Mouse (Mus musculus) left cerebral cortex, adult 2 months (tissue): ENCODE results near the gene Cftr. TPM values are rescaled to one million over a fixed set of nuclear protein-coding genes. Genes with fewer than 3 reads are reported as not detected.

ENCODE experiments used
- DNase-seq, 2 experiments: peaks; one replicate each; pipeline ENCODE4 v3.0.0; 2021 to 2022; ENCODE audit warnings: low spot score in 2 of 2, mixed read lengths in 1 of 2; ENCODE audit errors: extremely low spot score in 1 of 2
- H3K27ac ChIP-seq: fragments of 200-600 bp; 2 replicates; pipeline ENCODE4 v1.8.1; 2022
- H3K4me3 ChIP-seq: fragments of 200-600 bp; 2 replicates; pipeline ENCODE4 v1.8.1; 2022
- CTCF ChIP-seq: fragments of 200-600 bp; IDR thresholded peaks from 2 replicates; pipeline ENCODE4 v1.8.1; 2022; ENCODE audit warnings: antibody characterized with exemption, mild to moderate bottlenecking, moderate library complexity
- intact Hi-C: fragments of 180-260 bp; cut with DNase I; formaldehyde crosslinking; loops from one replicate; pipeline ENCODE4 v1.15.1; 2025
- total RNA-seq, 2 experiments: library from RNA; stranded (reverse); gene quantifications; 2 replicates each; pipeline ENCODE4 v1.2.3; 2021

Gene Cftr
- total RNA-seq, 2 experiments from 2014 or later = 0.41 to 0.61 TPM

DNA sequence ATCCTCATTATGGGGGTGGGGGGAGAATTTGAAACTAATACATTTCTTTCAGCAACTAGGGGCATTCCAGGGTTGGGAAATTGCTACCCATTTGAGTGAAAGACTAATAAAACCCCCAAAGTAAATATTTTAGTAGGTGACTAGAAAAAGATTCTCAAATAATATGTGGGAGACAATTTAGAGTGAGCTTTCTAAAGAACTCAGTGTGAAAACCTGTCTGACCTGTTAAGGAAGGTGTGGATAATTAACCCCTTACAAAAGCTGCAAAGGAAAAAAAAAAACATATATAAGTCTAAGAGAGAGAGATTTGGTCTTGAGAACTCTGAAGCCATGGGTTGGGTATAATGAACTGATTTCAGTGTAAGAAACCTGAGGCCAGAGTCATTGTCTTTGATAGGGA is 167.8 kb downstream of the Cftr start:
- Histone ChIP-seq H3K27ac (no peak overlapping the region), H3K4me3 (no peak overlapping the region)
- DNase-seq = no peak
- TF ChIP-seq CTCF = no peak
- intact Hi-C loops = no loop called here

DNA sequence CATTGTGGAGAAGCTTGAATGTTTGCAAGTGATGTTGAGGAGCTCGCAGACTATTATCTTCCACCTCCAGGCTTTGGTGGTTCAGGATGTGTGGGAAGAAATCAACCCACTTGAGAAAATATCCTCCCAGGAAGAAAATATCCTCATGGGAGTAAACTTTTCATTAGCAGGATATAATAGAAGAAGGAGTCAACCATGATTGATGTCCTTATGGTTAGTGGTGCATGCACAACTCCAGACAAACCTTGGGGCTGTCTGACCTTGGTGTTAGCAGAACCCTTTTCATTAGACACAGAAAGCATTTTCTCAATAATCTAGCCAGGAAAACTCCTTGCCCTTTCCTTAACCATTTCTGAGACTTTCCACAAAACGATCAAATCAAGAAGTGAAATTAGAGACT is 173.8 kb downstream of the Cftr start:
- Histone ChIP-seq H3K4me3 (no peak overlapping the region), H3K27ac (no peak overlapping the region)
- no peak for DNase-seq
- no peak for TF ChIP-seq CTCF
- intact Hi-C loops = no loop called here

DNA sequence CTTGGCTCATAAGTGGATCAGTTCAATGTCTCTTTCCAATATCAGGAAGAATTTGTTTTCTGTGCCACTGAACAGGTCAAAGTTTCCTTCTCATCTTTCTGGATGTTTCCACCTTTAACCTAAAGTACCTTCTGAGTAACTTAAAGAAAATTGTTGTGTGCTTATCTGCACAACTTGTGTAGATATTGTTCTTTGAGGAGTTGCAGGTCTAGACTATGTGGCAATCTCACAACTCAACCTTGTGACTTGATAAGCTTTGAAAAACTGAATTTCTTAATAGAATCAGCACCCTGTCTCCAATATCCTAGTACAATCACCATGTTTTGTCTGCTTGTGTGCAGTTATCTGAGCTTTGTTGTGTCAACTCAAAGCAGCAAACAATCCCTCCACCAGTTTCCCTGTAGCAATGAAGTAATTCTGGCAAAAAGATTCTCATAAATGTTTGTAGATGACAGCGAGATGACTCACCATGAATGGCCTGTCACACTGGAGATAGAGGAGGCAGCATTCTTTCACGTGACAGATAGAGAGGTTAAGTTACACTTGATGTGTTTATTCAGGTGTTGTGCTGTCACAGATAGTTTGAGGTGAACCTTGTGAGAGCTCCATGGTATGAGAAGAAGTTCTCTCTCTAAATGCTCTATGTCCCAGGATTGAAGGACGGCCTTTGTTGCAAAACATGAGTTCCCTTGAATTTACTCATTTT is 178.8 kb downstream of the Cftr start:
- H3K4me3 ChIP-seq = no peak overlapping the region
- TF ChIP-seq CTCF = no peak
- DNase-seq = no peak
- no peak overlapping the region for H3K27ac ChIP-seq
- intact Hi-C loops = no loop called here

DNA sequence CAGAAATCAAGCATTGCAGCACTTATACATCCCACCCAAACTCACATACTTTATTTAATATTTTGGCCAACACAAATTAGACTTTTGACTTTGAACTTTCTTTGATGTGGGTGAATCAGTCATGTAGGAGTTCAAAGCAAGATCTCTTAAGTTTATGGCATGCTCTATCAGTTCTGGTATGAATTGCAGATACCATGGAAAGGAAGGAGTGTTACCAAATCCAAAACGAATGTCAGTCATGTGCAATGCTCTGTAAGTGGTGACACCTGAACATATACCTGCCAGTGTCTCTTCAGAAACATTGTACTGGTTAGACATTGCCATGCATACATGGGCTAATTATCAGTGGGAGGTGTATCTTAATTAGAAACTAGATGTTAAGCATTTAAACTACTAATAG is 189.7 kb downstream of the Cftr start:
- no peak overlapping the region for H3K27ac ChIP-seq
- no peak for DNase-seq
- intact Hi-C loops = loop anchor here (10.0 kb wide), 1 partner anchor 1335 kb away; no protein-coding TSS in a partner anchor
- TF ChIP-seq CTCF = no peak
- no peak overlapping the region for H3K4me3 ChIP-seq

DNA sequence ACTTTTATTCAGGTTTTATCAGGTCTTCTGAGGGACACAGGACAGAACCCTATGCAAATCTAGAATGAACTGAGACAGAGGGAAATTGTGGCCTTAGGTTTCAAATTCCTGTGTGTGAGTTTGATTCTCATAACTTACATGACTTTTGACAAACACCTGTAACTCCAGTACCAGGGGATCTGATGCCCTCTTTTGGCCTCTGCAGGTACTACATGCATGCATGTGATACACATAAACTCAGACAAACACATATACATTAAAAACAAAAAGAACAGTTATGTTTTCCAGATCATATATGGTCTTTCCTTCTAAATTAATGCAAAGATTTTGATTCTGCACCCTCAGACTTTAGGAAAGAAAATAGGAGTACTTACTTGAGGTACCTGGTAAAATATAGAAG is 190.5 kb downstream of the Cftr start:
- intact Hi-C loops = loop anchor here (10.0 kb wide), 1 partner anchor 1336 kb away; no protein-coding TSS in a partner anchor
- no peak; the same call in 1 of the 2 replicates for TF ChIP-seq CTCF
- Histone ChIP-seq H3K27ac (no peak overlapping the region), H3K4me3 (no peak overlapping the region)
- no peak for DNase-seq

DNA sequence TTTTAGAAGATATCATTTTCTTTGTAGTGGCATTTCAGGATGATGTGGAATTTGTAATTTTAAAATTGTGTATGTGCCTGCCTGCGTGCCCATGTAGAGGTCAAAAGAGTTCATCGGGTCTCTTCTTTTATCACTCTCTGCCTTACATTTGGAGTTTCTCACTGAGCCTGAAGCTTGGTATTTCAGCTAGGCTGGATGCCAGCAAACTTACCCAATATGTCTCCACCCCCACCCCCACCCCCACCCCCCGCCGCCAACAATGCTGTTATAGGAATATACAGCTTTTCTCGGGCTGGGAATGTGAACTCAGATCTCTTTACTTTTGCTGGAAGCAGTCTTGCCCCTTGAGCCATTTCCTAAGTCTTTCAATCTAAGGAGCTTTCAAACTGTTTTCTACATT is 191.7 kb downstream of the Cftr start:
- intact Hi-C loops = loop anchor here (10.0 kb wide), 1 partner anchor 1337 kb away; no protein-coding TSS in a partner anchor

DNA sequence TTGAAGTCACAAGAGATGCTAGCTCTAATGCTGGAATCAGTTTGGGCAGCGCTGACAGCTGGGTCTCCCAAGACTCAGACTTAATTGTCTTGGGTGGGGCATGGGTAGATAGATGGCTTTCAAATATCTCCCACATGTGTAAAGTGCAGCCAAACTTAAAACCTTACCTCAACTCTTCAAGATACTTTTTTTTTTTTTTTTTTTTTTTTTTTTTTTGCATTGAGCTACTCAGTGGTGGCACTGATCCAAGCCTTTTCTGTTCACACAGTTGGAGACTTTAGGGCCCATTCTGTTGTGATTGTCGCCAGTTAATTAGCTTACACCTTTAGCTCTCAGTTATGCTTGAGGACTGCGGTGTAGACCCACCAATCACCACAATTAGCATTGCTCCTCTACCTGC is 198.6 kb downstream of the Cftr start:
- intact Hi-C loops = loop anchor here (10.0 kb wide), 1 partner anchor 1344 kb away; no protein-coding TSS in a partner anchor
- Histone ChIP-seq H3K4me3 (no peak overlapping the region), H3K27ac (no peak overlapping the region)
- no peak for TF ChIP-seq CTCF
- DNase-seq = no peak

More for the DNA sequence above, 191.7 kb downstream of the Cftr start:
- TF ChIP-seq CTCF = no peak
- H3K27ac ChIP-seq = no peak overlapping the region
- no peak for DNase-seq
- no peak overlapping the region for H3K4me3 ChIP-seq

DNA sequence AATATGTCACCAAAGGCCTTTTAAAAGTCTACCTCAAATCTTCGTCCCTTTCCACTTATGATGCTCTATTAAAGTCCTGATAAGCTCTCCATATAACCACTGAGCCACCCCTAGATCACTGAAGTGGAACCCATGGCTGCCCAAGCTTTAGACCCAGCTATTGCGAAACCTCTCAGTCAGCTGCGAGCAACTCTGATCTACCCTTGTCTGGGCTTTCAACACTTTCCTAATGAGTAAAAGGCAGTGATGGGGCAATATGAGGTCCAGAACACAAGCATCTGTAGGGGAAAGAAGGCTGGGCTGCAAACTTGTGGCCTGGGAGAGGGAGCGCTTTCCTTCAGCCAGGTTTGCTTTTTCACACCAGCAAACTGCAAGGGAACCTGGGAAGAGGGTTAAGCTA is 199.2 kb downstream of the Cftr start:
- Histone ChIP-seq H3K27ac (no peak overlapping the region), H3K4me3 (no peak overlapping the region)
- no peak for DNase-seq
- intact Hi-C loops = loop anchor here (10.0 kb wide), 2 partner anchors 705 to 1345 kb away; no protein-coding TSS in a partner anchor
- no peak for TF ChIP-seq CTCF

Other genes with a start within 250 kb of the Cftr start
- gene Wnt2, start 140.1 kb upstream of the Cftr start, total RNA-seq = 1 to 10 TPM; 6.7 to 6.8 TPM
- gene Asz1, start 61.6 kb upstream of the Cftr start, total RNA-seq = not detected